Mouse (Mus musculus) layer of hippocampus, adult 11-12 months (tissue): ENCODE results near the gene Apobec1.
A peak's percentile ranks its signal among the peaks of the same experiment; 100 is the strongest.
"Not testable (repeated sequence)": the region's sequence is repeated elsewhere in the genome, so short reads cannot be mapped to it uniquely, and the experiment has no call there.

Experiments
- DNase-seq: peaks from one replicate; pipeline ENCODE4 v3.0.0; 2022; ENCODE audit warnings: low spot score

Apobec1 gene

GRCm38 (mm10) chr6:122560427-122560826, 41.8 kb downstream of the Apobec1 start:
- peak; percentile 69 for DNase-seq

- peak; percentile 83 for DNase-seq
These were observed 45.2 kb downstream of the Apobec1 start for GRCm38 (mm10) chr6:122556959-122557561.

GRCm38 (mm10) chr6:122555266-122555665, 47.0 kb downstream of the Apobec1 start:
- DNase-seq: no peak

- DNase-seq: no peak
These were observed 48.1 kb downstream of the Apobec1 start for GRCm38 (mm10) chr6:122554102-122554501.

GRCm38 (mm10) chr6:122553606-122554005, 48.6 kb downstream of the Apobec1 start, which contains the start of gene Aicda:
Aicda (plus strand) TSS chr6:122553801.
- no peak for DNase-seq

- no peak for DNase-seq
These were observed 56.3 kb downstream of the Apobec1 start for GRCm38 (mm10) chr6:122545948-122546347.

- no peak for DNase-seq
These were observed 56.9 kb downstream of the Apobec1 start for GRCm38 (mm10) chr6:122545289-122545882.

- no peak for DNase-seq
These were observed 57.6 kb downstream of the Apobec1 start for GRCm38 (mm10) chr6:122544672-122545071.

GRCm38 (mm10) chr6:122543574-122543973, 58.7 kb downstream of the Apobec1 start:
- DNase-seq: no peak

GRCm38 (mm10) chr6:122542459-122542858, 59.8 kb downstream of the Apobec1 start:
- not testable (repeated sequence) for DNase-seq

- DNase-seq: no peak
These were observed 62.7 kb downstream of the Apobec1 start for GRCm38 (mm10) chr6:122539564-122539963.

- no peak for DNase-seq
These were observed 68.2 kb downstream of the Apobec1 start for GRCm38 (mm10) chr6:122534032-122534431.

GRCm38 (mm10) chr6:122532883-122533302, 69.4 kb downstream of the Apobec1 start:
- no peak for DNase-seq

GRCm38 (mm10) chr6:122531466-122532174, 70.6 kb downstream of the Apobec1 start:
- DNase-seq: no peak

GRCm38 (mm10) chr6:122528136-122528535, 74.1 kb downstream of the Apobec1 start:
- no peak for DNase-seq
